Mouse (Mus musculus) neural tube, embryonic 15.5 days (tissue): ENCODE measurements around the gene Hspa1a. TPM values are rescaled to one million over a fixed set of nuclear protein-coding genes. Genes with fewer than 3 reads are reported as not detected.
"Not testable (repeated sequence)": the region's sequence is repeated elsewhere in the genome, so short reads cannot be mapped to it uniquely, and the experiment has no call there.

ENCODE experiments used
- ATAC-seq: fragments of 200-750 bp; cut with Nextera tagmentation; 2 replicates; pipeline ENCODE4 v1.8.0; 2017; ENCODE audit warnings: mild to moderate bottlenecking, moderate TSS enrichment, moderate library complexity; ENCODE audit not compliant: low FRiP score
- H3K27ac ChIP-seq: fragments of 300-500 bp; sonication (generic); replicated peaks from 2 replicates; pipeline ENCODE4 v1.5.1; 2015; ENCODE audit warnings: mild to moderate bottlenecking, inconsistent platforms
- H3K27me3 ChIP-seq: fragments of 300-500 bp; sonication (generic); replicated peaks from 2 replicates; pipeline ENCODE4 v1.6.1; 2015; ENCODE audit warnings: inconsistent platforms
- H3K36me3 ChIP-seq: fragments of 300-500 bp; sonication (generic); 2 replicates; pipeline ENCODE4 v1.6.1; 2015; ENCODE audit warnings: inconsistent platforms
- H3K4me1 ChIP-seq: fragments of 300-500 bp; sonication (generic); 2 replicates; pipeline ENCODE4 v1.6.1; 2015; ENCODE audit warnings: inconsistent platforms
- H3K4me2 ChIP-seq: fragments of 300-500 bp; sonication (generic); 2 replicates; pipeline ENCODE4 v1.6.1; 2015; ENCODE audit warnings: inconsistent platforms, mild to moderate bottlenecking, moderate library complexity
- H3K4me3 ChIP-seq: fragments of 300-500 bp; sonication (generic); replicated peaks from 2 replicates; pipeline ENCODE4 v1.5.1; 2015; ENCODE audit warnings: mild to moderate bottlenecking, inconsistent platforms
- H3K9ac ChIP-seq: fragments of 300-500 bp; sonication (generic); replicated peaks from 2 replicates; pipeline ENCODE4 v1.6.1; 2015; ENCODE audit warnings: mild to moderate bottlenecking, inconsistent platforms
- H3K9me3 ChIP-seq: fragments of 300-500 bp; sonication (generic); replicated peaks from 2 replicates; pipeline ENCODE4 v1.6.1; 2016; ENCODE audit warnings: inconsistent platforms
- WGBS: fragments of 180-500 bp; shearing (Covaris S2); methylation state at CpG from one replicate; pipeline ENCODE4 v1.1.7; 2015; ENCODE audit warnings: mixed read lengths; 5-methylcytosine and 5-hydroxymethylcytosine counted together
- polyA plus RNA-seq: library from polyadenylated mRNA; unstranded; fragments of >200 nt; fragmentation: Nextera tagmentation; extraction: Ambion mirVana; gene quantifications from 2 replicates; pipeline ENCODE4 v1.2.1, GENCODE M21; 2015

Hspa1a gene
- polyA plus RNA-seq, 1 experiment from 2014 or later, result 12.8 TPM

DNA sequence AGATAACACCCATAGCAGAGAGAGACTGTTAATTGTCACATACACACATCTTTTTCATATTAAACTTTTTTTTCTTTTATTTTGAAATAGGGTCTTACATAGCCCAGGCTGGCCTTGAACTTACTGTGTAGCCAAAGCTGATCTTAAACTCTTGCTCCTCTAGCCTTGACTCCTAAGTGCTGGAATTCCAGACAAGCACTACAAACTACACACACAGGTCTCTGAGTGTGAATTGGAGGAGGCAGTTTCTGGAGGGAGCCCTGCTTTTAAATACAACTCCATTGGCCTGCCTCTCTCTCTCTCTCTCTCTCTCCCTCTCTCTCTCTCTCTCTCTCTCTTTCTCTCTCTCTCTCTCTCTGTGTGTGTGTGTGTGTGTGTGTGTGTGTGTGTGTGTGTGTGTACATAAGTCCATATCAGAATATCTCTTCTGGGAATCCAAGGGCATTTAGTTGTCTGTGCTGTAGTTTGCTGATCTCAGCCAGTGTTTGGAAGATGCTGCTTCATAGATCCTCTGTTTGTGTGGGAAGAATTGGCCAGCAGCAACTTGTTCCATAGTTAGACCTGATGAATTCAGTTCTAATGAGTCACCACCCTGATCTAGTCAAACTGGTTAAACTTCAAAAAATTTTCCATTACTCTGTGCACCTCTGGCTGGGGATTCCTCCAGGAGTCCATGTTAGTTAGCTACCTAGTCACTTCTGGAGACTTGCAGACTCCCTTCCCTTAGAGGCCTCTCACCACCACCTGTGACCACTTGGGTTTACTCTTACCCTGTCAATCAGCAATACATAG is 11.1 kb downstream of the Hspa1a start:
- ATAC-seq, result no peak
- H3K9me3 ChIP-seq, result no peaks in the 10 kb centered on the region
- no peak overlapping the region for H3K4me3 ChIP-seq
- no peak overlapping the region for H3K27ac ChIP-seq
- peaks cover 11% of the 10 kb centered on the region for H3K4me1 ChIP-seq
- H3K36me3 ChIP-seq, result no peaks in the 10 kb centered on the region
- no peak overlapping the region for H3K9ac ChIP-seq
- H3K4me2 ChIP-seq, result no peak overlapping the region
- H3K27me3 ChIP-seq, result peaks cover 45% of the 10 kb centered on the region

DNA sequence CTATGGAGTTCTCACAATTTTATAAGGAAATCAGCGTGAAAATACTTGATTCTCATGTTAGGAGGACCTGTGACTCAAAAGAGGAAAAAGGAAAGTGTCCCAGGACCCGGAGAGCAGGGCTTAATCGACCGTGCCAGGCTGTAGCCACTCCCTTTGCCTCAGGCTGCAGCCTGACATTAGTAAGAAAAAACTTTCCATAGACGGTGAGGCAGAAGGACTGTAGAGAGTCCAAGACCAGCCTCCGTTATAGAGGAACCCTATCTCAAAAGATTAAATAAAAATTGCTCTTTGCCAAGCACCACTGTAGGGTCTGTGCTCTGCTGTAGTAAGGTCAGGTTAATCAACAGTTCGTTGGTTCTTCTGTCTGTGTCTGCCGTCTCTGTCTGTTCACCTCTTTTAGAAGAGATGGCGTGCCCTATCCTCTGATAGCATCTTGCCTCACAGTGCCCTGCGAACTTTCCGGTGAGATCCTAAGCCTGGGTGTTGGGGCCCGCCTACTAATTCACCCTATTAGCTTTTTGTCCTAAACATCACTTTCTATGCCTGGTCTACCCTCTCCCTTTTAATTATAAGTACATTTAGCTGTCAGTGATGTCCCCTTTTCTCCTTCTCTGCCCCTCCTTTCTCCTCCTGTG is 12.0 kb downstream of the Hspa1a start:
- H3K9me3 ChIP-seq, result no peaks in the 10 kb centered on the region
- peak overlapping the region; percentile 81 for H3K4me2 ChIP-seq
- peak overlapping the region; percentile 45 for H3K4me3 ChIP-seq
- ATAC-seq, result no peak
- no peaks in the 10 kb centered on the region for H3K36me3 ChIP-seq
- peaks cover 52% of the 10 kb centered on the region for H3K27me3 ChIP-seq
- H3K27ac ChIP-seq, result peak overlapping the region; percentile 86
- WGBS, result 18% methylated on average over 12 of the region's 12 CpGs
- peaks cover 11% of the 10 kb centered on the region for H3K4me1 ChIP-seq
- H3K9ac ChIP-seq, result 0 out of 2 replicates have a peak overlapping the region, but pooled peaks have one; percentile 45

DNA sequence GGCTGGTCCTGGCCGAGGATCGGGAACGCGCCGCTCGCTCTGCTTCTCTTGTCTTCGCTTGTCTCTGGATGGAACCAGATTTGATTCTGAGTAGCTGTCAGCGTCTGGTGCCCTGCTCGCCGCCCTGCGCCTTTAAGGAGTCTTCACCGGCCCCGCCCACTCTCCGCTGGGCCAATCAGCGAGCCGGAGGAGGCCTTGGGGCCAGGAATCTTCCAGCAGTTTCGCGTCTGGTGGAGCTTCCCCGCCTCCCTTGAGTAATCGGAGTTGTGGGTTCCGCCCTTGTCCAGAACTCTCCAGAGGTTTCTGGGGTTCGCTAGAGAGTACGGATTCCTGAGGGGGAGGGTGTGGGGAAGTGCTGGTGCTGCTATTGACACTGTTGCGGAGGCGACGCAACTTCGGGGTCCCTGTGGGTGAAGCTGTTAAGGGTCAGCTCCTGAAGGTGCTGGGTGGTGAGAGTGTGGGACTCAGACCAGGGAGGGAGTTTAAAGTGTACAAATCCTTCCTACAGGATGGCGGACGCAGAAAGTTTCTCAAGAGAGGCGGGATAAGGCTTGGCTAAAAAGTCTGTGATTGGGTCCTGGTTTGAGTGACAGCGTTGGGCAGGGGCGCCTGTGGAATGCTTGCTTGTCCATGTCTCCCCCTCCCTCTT is 12.7 kb downstream of the Hspa1a start, which contains the start of gene Hspa1b:
Gene Hspa1b, minus strand, starts transcription at position 109 of the 649 bp plus-strand sequence.
- Histone ChIP-seq H3K4me2 (peak within 1 kb of the TSS; percentile 81), H3K27me3 (peaks cover 49% of the 10 kb centered on the region), H3K9ac (peak within 1 kb of the TSS; percentile 45), H3K27ac (peak within 1 kb of the TSS; percentile 86), H3K4me3 (peak within 1 kb of the TSS; percentile 45), H3K4me1 (peaks cover 11% of the 10 kb centered on the region)
- peak; percentile 93 for ATAC-seq
- not testable (repeated sequence) for H3K9me3 ChIP-seq, H3K36me3 ChIP-seq
- whole genome bisulfite sequencing, result under 1% methylated on average over 29 of the region's 32 CpGs

DNA sequence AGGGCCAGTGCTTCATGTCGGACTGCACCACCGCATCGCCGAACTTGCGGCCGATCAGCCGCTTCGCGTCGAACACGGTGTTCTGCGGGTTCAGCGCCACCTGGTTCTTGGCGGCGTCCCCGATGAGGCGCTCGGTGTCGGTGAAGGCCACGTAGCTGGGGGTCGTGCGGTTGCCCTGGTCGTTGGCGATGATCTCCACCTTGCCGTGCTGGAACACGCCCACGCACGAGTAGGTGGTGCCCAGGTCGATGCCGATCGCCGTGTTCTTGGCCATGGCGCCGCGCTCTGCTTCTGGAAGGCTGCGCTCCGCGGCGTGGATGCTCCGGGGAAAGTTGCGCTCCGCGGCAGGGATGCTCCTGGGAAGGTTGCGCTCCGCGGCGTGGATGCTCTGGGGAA is 13.2 kb downstream of the Hspa1a start:
- peak overlapping the region; percentile 45 for H3K4me3 ChIP-seq
- WGBS, result under 1% methylated on average over 26 of the region's 47 CpGs
- peak overlapping the region; percentile 81 for H3K4me2 ChIP-seq
- H3K4me1 ChIP-seq, result peaks cover 11% of the 10 kb centered on the region
- not testable (repeated sequence) for H3K27ac ChIP-seq, H3K36me3 ChIP-seq, H3K9ac ChIP-seq, H3K9me3 ChIP-seq
- peaks cover 46% of the 10 kb centered on the region for H3K27me3 ChIP-seq
- ATAC-seq, result peak; percentile 50

DNA sequence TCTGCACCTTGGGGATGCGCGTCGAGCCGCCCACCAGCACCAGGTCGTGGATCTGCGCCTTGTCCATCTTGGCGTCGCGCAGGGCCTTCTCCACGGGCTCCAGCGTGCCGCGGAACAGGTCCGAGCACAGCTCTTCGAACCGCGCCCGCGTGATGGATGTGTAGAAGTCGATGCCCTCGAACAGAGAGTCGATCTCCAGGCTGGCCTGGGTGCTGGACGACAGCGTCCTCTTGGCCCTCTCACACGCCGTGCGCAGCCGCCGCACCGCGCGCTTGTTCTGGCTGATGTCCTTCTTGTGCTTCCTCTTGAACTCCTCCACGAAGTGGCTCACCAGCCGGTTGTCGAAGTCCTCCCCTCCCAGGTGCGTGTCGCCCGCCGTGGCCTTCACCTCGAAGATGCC is 14.0 kb downstream of the Hspa1a start:
- not testable (repeated sequence) for H3K4me2 ChIP-seq, H3K36me3 ChIP-seq, H3K9ac ChIP-seq, H3K4me3 ChIP-seq, H3K27ac ChIP-seq, ATAC-seq, H3K9me3 ChIP-seq
- Histone ChIP-seq H3K27me3 (peaks cover 40% of the 10 kb centered on the region), H3K4me1 (peaks cover 11% of the 10 kb centered on the region)
- WGBS, result 43% methylated on average over 26 of the region's 40 CpGs

DNA sequence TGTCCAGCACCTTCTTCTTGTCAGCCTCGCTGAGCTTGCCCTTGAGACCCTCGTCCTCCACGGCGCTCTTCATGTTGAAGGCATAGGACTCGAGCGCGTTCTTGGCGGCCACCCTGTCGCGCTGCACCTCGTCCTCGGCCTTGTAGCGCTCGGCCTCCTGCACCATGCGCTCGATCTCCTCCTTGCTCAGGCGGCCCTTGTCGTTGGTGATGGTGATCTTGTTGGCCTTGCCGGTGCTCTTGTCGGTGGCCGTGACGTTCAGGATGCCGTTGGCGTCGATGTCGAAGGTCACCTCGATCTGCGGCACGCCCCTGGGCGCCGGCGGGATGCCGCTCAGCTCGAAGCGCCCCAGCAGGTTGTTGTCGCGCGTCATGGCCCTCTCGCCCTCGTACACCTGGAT is 14.7 kb downstream of the Hspa1a start:
- not testable (repeated sequence) for ATAC-seq, H3K27ac ChIP-seq, H3K4me2 ChIP-seq, H3K9me3 ChIP-seq, H3K4me3 ChIP-seq, H3K9ac ChIP-seq, H3K36me3 ChIP-seq
- Histone ChIP-seq H3K27me3 (peaks cover 38% of the 10 kb centered on the region), H3K4me1 (peaks cover 11% of the 10 kb centered on the region)
- WGBS, result 32% methylated on average over 25 of the region's 40 CpGs

DNA sequence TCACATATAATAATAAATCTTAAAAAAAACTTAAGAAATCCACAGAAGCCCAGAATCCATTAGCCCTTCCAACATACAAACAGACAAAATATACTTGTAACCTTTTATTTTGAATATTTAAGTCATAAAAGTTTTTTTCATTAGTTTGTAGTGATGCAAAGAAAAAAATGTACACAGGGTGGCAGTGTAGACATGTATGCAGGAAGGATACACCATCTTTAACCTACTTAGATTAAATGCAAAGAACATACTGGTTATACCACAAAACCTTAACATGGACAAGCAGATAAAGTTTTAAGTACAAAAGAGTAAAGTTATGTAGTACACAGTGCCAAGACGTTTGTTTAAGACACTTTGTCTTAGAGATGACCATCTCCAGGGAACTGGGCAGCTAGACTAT is 15.6 kb downstream of the Hspa1a start:
- no peak overlapping the region for H3K9ac ChIP-seq
- H3K4me3 ChIP-seq, result no peak overlapping the region
- no peak for ATAC-seq
- peaks cover 31% of the 10 kb centered on the region for H3K27me3 ChIP-seq
- WGBS, result 53% methylated on average over 1 of the region's 1 CpGs
- peaks cover 11% of the 10 kb centered on the region for H3K4me1 ChIP-seq
- H3K4me2 ChIP-seq, result no peak overlapping the region
- no peaks in the 10 kb centered on the region for H3K9me3 ChIP-seq
- H3K27ac ChIP-seq, result no peak overlapping the region
- no peaks in the 10 kb centered on the region for H3K36me3 ChIP-seq

DNA sequence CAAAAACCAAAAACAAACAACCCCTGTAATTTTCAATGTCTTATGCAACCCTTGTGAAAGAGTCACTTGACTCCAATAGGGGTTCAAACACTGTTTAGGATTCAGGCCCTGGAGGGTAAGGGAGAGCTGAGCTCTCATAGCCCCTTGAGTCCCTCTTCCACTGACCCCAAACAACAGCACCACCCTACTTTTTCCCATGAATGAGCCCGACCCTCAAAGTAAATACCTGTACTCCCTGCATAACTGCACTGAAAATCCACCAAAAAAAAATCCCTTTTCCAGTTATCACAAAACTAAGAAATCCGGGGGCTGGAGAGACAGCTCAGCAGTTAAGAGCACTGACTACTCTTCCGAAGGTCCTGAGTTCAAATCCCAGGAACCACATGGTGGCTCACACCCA is 16.1 kb downstream of the Hspa1a start:
- Histone ChIP-seq H3K27ac (no peak overlapping the region), H3K4me1 (peaks cover 16% of the 10 kb centered on the region), H3K9me3 (no peaks in the 10 kb centered on the region), H3K9ac (no peak overlapping the region), H3K4me3 (no peak overlapping the region), H3K4me2 (no peak overlapping the region), H3K27me3 (peaks cover 28% of the 10 kb centered on the region), H3K36me3 (no peaks in the 10 kb centered on the region)
- ATAC-seq, result no peak
- WGBS, result 90% methylated on average over 3 of the region's 3 CpGs

DNA sequence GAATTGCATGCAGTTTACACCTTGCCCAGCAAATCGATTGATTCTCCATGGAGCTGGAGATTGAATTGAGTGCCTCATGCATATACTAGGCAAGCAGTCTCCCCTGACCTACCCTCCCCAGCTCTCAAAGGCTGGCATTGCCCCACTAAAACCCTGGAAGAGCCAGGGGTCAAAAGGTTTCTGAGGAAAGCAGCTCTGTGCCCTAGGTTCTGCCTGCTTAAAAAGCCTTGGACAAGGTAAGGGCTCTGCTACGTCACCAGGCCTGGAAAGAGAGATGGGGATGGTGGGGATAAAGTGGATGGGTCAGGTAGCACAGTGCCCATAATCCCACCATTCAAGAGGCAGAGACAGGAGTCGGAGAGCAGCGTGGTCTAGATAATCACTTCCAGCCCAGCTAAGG is 17.1 kb downstream of the Hspa1a start:
- Histone ChIP-seq H3K4me3 (no peak overlapping the region), H3K9me3 (no peaks in the 10 kb centered on the region), H3K27ac (no peak overlapping the region), H3K27me3 (peaks cover 21% of the 10 kb centered on the region), H3K9ac (no peak overlapping the region; the same call in 1 of the 2 replicates), H3K4me1 (peaks cover 21% of the 10 kb centered on the region), H3K36me3 (peaks cover 9% of the 10 kb centered on the region), H3K4me2 (no peak overlapping the region)
- WGBS, result 84% methylated on average over 4 of the region's 4 CpGs
- ATAC-seq, result no peak

DNA sequence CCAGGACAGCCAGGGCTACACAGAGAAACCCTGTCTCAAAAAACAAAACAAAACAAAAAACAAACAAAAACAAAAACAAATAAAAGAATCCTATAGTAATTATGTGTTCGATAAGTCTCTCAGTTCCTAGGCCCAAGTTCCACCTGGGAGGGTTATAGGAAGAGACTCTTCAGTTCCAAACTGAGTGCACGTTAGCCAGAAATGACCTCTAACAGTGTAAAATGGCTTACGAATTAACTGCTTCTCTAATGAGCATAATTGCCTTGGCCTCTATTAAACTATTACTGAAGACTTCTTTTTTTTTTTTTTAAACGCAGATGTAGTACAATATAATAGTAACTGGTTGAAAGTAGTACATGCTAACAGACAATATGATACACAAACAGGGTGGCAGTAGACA is 18.1 kb downstream of the Hspa1a start:
- H3K27me3 ChIP-seq, result peaks cover 16% of the 10 kb centered on the region
- H3K36me3 ChIP-seq, result peaks cover 15% of the 10 kb centered on the region
- H3K4me1 ChIP-seq, result peaks cover 19% of the 10 kb centered on the region
- H3K4me2 ChIP-seq, result no peak overlapping the region
- no peak for ATAC-seq
- no peaks in the 10 kb centered on the region for H3K9me3 ChIP-seq
- no peak overlapping the region for H3K27ac ChIP-seq
- no peak overlapping the region for H3K9ac ChIP-seq
- H3K4me3 ChIP-seq, result no peak overlapping the region
- 91% methylated on average over 4 of the region's 4 CpGs for WGBS

DNA sequence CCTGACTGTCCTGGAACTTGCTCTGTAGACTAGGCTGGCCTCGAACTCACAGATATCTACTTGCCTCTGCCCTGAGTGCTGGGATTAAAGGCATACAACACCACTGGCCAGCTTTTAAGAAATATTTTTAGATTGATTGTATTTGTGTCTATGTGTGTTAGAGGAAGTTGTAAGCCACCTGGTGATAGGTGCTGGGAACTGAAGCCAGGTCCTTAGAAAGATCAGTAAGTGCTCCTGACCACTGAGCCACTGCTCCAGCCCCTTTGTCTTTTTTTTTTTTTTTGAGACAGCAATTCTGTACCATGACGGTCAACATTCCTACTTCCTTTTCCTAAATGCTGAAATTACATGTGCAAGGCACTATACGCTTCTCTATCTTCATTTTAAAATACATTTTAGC is 18.7 kb downstream of the Hspa1a start:
- Histone ChIP-seq H3K36me3 (peaks cover 15% of the 10 kb centered on the region), H3K4me3 (no peak overlapping the region), H3K27ac (peak overlapping the region; percentile 89; the same call in 1 of the 2 replicates), H3K27me3 (peaks cover 16% of the 10 kb centered on the region), H3K9me3 (no peaks in the 10 kb centered on the region), H3K4me2 (peak overlapping the region; percentile 84; the same call in 1 of the 2 replicates), H3K9ac (no peak overlapping the region), H3K4me1 (peaks cover 19% of the 10 kb centered on the region)
- ATAC-seq, result no peak
- 92% methylated on average over 3 of the region's 3 CpGs for WGBS
